Mouse (Mus musculus) heart, postnatal 14 days (tissue): ENCODE measurements at regions not wholly inside any gene's neighbourhood (a gene's known extent, or its start where the extent isn't known, plus 50 kb on each side); places are given as distances from the start of the nearest gene placed in this dataset.

Source experiments
- DNase-seq, 2 experiments: peaks; one replicate each; pipeline ENCODE4 v3.0.0; 2021 to 2022
- intact Hi-C: fragments of 180-260 bp; cut with DNase I; formaldehyde crosslinking; loops from one replicate; pipeline ENCODE4 v1.15.1; 2025

GRCm38 (mm10) chr6:31692024-31692423 lies 128.2 kb upstream of the Podxl start:
- intact Hi-C loops = no loop called here
- no peak for DNase-seq

- DNase-seq = no peak
- intact Hi-C loops = no loop called here
Observed at GRCm38 (mm10) chr6:31680101-31680500, 116.3 kb upstream of the Podxl start.

GRCm38 (mm10) chr6:31665671-31666486 lies 102.1 kb upstream of the Podxl start:
- peak in 1 of 2 experiments; percentile 11 for DNase-seq
- intact Hi-C loops = no loop called here

GRCm38 (mm10) chr6:31664495-31664894 lies 100.7 kb upstream of the Podxl start:
- intact Hi-C loops = loop anchor here (5.0 kb wide), 3 partner anchors 178 to 1463 kb away; no protein-coding TSS in a partner anchor

GRCm38 (mm10) chr6:31660778-31661177 lies 97.0 kb upstream of the Podxl start:
- peak; percentile 70 to 83 for DNase-seq
- intact Hi-C loops = loop anchor here (2.0 to 5.0 kb wide), 5 partner anchors 182 to 1467 kb away; no protein-coding TSS in a partner anchor

More at GRCm38 (mm10) chr6:31664495-31664894, 100.7 kb upstream of the Podxl start:
- DNase-seq = peak; percentile 73 to 80

GRCm38 (mm10) chr6:31659901-31660300 lies 96.1 kb upstream of the Podxl start:
- intact Hi-C loops = loop anchor here (2.0 to 5.0 kb wide), 5 partner anchors 182 to 1467 kb away; no protein-coding TSS in a partner anchor

GRCm38 (mm10) chr6:31658447-31659199 lies 94.8 kb upstream of the Podxl start:
- intact Hi-C loops = no loop called here
- no peak for DNase-seq

More at GRCm38 (mm10) chr6:31659901-31660300, 96.1 kb upstream of the Podxl start:
- DNase-seq = no peak

- intact Hi-C loops = no loop called here
- no peak for DNase-seq
Observed at GRCm38 (mm10) chr6:31650791-31651476, 87.2 kb upstream of the Podxl start.

- DNase-seq = no peak
- intact Hi-C loops = loop anchor here (10.0 kb wide), 1 partner anchor 430 kb away; no protein-coding TSS in a partner anchor
Observed at GRCm38 (mm10) chr6:31645261-31645660, 81.5 kb upstream of the Podxl start.

GRCm38 (mm10) chr6:31644504-31644903 lies 80.7 kb upstream of the Podxl start:
- intact Hi-C loops = loop anchor here (10.0 kb wide), 1 partner anchor 430 kb away; no protein-coding TSS in a partner anchor
- no peak for DNase-seq

- peak; percentile 76 to 78 for DNase-seq
- intact Hi-C loops = loop anchor here (10.0 kb wide), 1 partner anchor 428 kb away; no protein-coding TSS in a partner anchor
Observed at GRCm38 (mm10) chr6:31642451-31642942, 78.7 kb upstream of the Podxl start.

GRCm38 (mm10) chr6:31640745-31641144 lies 77.0 kb upstream of the Podxl start:
- intact Hi-C loops = loop anchor here (10.0 kb wide), 1 partner anchor 426 kb away; no protein-coding TSS in a partner anchor
- no peak for DNase-seq

- intact Hi-C loops = loop anchor here (1.0 to 2.0 kb wide), 2 partner anchors 77 to 114 kb away; partner anchors contain the start of gene Podxl
- DNase-seq = peak; percentile 78 to 84
Observed at GRCm38 (mm10) chr6:31639460-31639859, 75.7 kb upstream of the Podxl start.

GRCm38 (mm10) chr6:31638434-31639220 lies 74.8 kb upstream of the Podxl start:
- intact Hi-C loops = loop anchor here (1.0 to 2.0 kb wide), 2 partner anchors 76 to 113 kb away; partner anchors contain the start of gene Podxl

GRCm38 (mm10) chr6:31637371-31638052 lies 73.7 kb upstream of the Podxl start:
- intact Hi-C loops = loop anchor here (2.0 kb wide), 1 partner anchor 75 kb away; the partner anchor contains the start of gene Podxl
- peak in 1 of 2 experiments; percentile 14 for DNase-seq

More at GRCm38 (mm10) chr6:31638434-31639220, 74.8 kb upstream of the Podxl start:
- DNase-seq = no peak

- no peak for DNase-seq
- intact Hi-C loops = no loop called here
Observed at GRCm38 (mm10) chr6:31636954-31637353, 73.2 kb upstream of the Podxl start.

- DNase-seq = no peak
- intact Hi-C loops = no loop called here
Observed at GRCm38 (mm10) chr6:31632485-31632884, 68.7 kb upstream of the Podxl start.

GRCm38 (mm10) chr6:31630009-31630408 lies 66.2 kb upstream of the Podxl start:
- no peak for DNase-seq
- intact Hi-C loops = no loop called here
